Mouse (Mus musculus) hindbrain, embryonic 10.5 days (tissue): ENCODE results near the gene Fyn. TPM values are rescaled to one million over a fixed set of nuclear protein-coding genes. Genes with fewer than 3 reads are reported as not detected.

Experiments
- DNase-seq: peaks from one replicate; pipeline ENCODE4 v3.0.0-alpha.2; 2017; ENCODE audit warnings: low spot score
- H3K27ac ChIP-seq: fragments of 300-500 bp; sonication (generic); 2 replicates; pipeline ENCODE4 v1.5.1; 2016; ENCODE audit warnings: mild to moderate bottlenecking, moderate library complexity
- H3K27me3 ChIP-seq: fragments of 300-500 bp; sonication (generic); 2 replicates; pipeline ENCODE4 v1.6.1; 2016; ENCODE audit warnings: mild to moderate bottlenecking; ENCODE audit not compliant: poor library complexity, insufficient read depth, severe bottlenecking
- H3K36me3 ChIP-seq: fragments of 300-500 bp; sonication (generic); 2 replicates; pipeline ENCODE4 v1.6.1; 2016; ENCODE audit warnings: mild to moderate bottlenecking, moderate library complexity
- H3K4me1 ChIP-seq: fragments of 300-500 bp; sonication (generic); replicated peaks from 2 replicates; pipeline ENCODE4 v1.6.1; 2016; ENCODE audit warnings: mild to moderate bottlenecking
- H3K4me3 ChIP-seq: fragments of 300-500 bp; sonication (generic); 2 replicates; pipeline ENCODE4 v1.5.1; 2016; ENCODE audit warnings: mild to moderate bottlenecking, moderate library complexity
- H3K9me3 ChIP-seq: fragments of 300-500 bp; sonication (generic); 2 replicates; pipeline ENCODE4 v1.6.1; 2016; ENCODE audit warnings: mild to moderate bottlenecking, moderate library complexity
- WGBS: fragments of 180-500 bp; shearing (Covaris S2); methylation state at CpG from one replicate; pipeline ENCODE4 v1.1.7; 2016; 5-methylcytosine and 5-hydroxymethylcytosine counted together
- polyA plus RNA-seq: library from polyadenylated mRNA; unstranded; fragments of >200 nt; fragmentation: Nextera tagmentation; extraction: Ambion mirVana; gene quantifications from 2 replicates; pipeline ENCODE4 v1.2.1, GENCODE M21; 2016

Fyn gene
- polyA plus RNA-seq, 1 experiment from 2014 or later = 34.1 TPM

DNA sequence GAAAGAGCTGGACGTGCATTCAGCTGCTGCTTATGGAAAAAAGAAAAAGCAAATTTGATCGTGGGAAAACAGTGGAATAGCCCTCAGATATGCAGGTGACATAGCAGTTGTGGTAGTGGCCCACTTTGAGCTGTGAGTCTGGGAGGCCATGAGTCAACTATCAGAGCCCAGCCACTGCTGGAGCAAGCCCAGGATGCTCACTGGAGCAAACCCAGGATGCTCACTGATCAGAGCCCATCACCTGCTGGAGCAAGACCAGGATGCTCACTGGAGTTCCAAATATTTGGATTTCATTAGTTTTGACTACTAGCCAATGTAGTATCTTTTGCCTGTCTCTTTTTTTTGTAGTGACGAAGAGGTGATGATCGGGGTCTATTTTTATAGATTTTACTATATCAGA, 35.5 kb downstream of the Fyn start:
- H3K4me3 ChIP-seq = no peak overlapping the region
- H3K36me3 ChIP-seq = peaks cover 37% of the 10 kb centered on the region
- no peak overlapping the region for H3K27ac ChIP-seq
- no peaks in the 10 kb centered on the region for H3K27me3 ChIP-seq
- peaks cover 16% of the 10 kb centered on the region for H3K4me1 ChIP-seq
- WGBS = 93% methylated on average over 4 of the region's 4 CpGs
- H3K9me3 ChIP-seq = no peaks in the 10 kb centered on the region
- no peak for DNase-seq

DNA sequence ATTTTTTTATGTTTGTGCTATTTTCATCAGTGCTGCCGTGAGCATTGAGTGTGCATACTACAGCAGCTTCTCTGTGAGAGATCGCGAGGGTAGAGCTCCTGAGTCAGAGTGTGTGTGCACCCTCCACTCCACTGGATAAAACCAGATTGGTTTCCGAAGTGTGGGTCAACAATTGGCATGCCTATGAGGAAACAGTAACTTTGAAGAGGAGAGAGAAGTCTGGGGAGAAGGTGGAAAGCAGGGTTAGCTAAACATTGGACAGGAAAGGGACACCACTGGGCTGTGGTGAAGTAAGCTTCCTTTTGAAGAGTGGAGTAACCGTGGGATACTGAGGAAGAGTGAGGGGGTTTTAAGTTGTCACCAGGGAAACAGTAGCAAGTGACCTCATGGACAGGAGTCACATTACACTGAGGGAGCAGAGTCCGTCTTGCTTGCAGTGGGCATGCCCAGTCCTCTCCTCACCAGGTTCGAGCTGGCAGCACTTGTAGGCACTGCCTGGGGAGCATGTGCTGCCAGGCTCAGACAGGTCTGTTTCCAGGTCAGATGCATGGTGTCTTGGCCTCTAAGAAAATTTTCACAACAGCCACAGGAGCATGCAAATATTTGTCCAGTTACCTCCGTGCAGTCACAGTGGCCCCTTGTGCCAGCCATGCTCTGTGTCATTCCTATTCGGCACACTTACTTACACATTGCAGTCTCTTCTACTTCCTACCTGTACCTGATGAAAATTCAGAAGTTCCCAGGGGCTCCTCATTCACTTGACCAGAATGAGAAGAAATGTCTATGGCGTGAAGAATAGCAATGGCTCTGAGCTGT, 37.5 kb downstream of the Fyn start:
- Histone ChIP-seq H3K4me3 (no peak overlapping the region), H3K36me3 (peaks cover 21% of the 10 kb centered on the region; the same call in 1 of the 2 replicates), H3K4me1 (peaks cover 16% of the 10 kb centered on the region), H3K27ac (0 out of 2 replicates have a peak overlapping the region, but pooled peaks have one; percentile 35), H3K27me3 (no peaks in the 10 kb centered on the region), H3K9me3 (no peaks in the 10 kb centered on the region)
- 68% methylated on average over 10 of the region's 10 CpGs for WGBS
- DNase-seq = no peak

DNA sequence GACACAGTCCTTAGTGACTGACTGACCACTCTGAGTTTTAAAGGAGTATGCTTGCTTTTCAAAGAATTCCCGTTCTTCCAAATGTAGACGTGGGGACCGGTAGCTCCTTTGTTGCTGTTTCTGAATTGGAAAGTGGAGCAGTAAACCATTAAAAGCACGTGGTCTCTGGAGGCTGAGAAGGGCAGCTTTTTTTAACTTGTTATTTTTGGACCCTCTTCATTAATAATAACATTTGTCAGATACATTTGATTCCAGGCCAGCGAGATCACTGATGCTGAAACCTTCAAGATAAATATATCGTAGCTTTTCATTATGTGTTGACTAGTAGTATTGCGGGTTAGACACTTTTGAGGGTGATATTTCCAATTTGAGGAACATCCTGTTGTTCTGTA, 38.1 kb downstream of the Fyn start:
- DNase-seq = no peak
- no peaks in the 10 kb centered on the region for H3K9me3 ChIP-seq
- 91% methylated on average over 7 of the region's 7 CpGs for WGBS

DNA sequence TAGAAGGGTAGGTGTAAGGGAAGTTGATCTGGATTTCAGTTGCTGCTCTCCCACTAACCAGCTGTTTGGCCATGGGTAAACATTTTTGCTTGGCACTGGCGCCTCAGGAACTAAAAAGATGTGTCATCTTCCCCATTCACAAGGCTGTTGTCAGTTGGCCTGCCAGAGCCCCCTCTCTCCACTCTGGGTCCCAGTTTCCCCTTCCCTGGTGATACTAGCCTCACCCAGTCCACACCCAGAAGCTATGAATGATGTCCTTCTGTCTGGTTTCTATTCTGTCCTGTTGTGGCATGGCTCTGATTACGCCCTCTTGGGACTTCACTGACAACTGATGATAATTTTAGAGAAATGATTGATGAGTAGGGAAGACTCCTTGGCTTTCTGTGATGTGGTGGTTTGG, 38.9 kb downstream of the Fyn start:
- H3K9me3 ChIP-seq = no peaks in the 10 kb centered on the region
- no peak overlapping the region for H3K4me3 ChIP-seq
- H3K27me3 ChIP-seq = no peaks in the 10 kb centered on the region
- no peak for DNase-seq
- H3K36me3 ChIP-seq = peaks cover 10% of the 10 kb centered on the region; the same call in 1 of the 2 replicates
- H3K27ac ChIP-seq = no peak overlapping the region
- H3K4me1 ChIP-seq = peaks cover 24% of the 10 kb centered on the region
- WGBS = 90% methylated on average over 2 of the region's 2 CpGs

More for the DNA sequence above, 38.1 kb downstream of the Fyn start:
- Histone ChIP-seq H3K27ac (no peak overlapping the region), H3K36me3 (peaks cover 17% of the 10 kb centered on the region; the same call in 1 of the 2 replicates), H3K4me3 (no peak overlapping the region), H3K27me3 (no peaks in the 10 kb centered on the region), H3K4me1 (peaks cover 17% of the 10 kb centered on the region)

DNA sequence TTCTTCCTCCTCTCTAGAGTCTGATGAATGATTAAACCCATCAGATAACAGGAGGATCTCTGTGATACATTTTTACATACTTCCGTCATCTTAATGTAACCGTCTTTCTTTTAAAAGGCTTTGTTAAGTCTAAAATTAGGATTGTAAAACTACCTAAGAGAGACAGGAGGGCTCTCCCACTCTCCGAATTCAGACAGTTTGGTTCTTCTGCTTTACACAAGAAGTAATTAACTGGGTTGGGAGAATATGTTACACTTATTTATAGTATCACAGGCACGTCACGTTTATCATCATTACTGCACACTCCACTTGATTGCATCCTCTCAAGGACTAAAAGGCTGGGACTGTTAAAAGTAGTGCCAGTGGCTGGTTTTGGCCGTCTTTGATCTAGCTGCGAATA, 40.9 kb downstream of the Fyn start:
- 0 out of 2 replicates have a peak, but pooled peaks cover 4% of the 10 kb centered on the region for H3K36me3 ChIP-seq
- 89% methylated on average over 7 of the region's 7 CpGs for WGBS
- no peak overlapping the region for H3K4me3 ChIP-seq
- no peaks in the 10 kb centered on the region for H3K27me3 ChIP-seq
- no peak for DNase-seq
- no peaks in the 10 kb centered on the region for H3K9me3 ChIP-seq
- peaks cover 30% of the 10 kb centered on the region for H3K4me1 ChIP-seq
- H3K27ac ChIP-seq = no peak overlapping the region

DNA sequence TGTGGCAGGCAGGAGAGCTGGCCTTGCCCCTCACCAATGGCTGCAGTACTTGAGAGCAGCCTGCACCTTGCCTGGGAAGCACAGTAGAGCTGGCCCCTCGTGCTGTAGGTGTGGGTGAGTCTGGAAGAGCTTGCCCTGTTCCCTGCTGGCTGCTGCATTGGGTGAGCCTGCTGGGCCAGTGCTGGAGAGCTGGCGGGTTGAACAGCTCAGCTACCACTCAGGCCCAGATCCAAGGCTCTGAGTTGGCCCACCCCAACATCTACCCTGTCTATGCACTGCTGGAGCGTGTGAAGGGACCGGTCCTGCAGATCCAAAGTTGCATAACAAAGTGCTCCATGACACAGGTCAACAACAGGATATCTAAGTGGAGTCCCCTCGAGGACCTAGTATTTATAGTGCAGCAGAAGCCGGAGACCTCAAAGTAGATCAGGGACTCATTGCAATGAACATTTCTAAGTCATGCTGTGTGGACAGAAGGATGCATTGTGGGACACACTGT, 41.5 kb downstream of the Fyn start:
- 86% methylated on average over 6 of the region's 6 CpGs for WGBS
- DNase-seq = no peak
- Histone ChIP-seq H3K36me3 (0 out of 2 replicates have a peak, but pooled peaks cover under 1% of the 10 kb centered on the region), H3K4me1 (peaks cover 26% of the 10 kb centered on the region), H3K27ac (no peak overlapping the region), H3K27me3 (no peaks in the 10 kb centered on the region), H3K9me3 (no peaks in the 10 kb centered on the region), H3K4me3 (no peak overlapping the region)

DNA sequence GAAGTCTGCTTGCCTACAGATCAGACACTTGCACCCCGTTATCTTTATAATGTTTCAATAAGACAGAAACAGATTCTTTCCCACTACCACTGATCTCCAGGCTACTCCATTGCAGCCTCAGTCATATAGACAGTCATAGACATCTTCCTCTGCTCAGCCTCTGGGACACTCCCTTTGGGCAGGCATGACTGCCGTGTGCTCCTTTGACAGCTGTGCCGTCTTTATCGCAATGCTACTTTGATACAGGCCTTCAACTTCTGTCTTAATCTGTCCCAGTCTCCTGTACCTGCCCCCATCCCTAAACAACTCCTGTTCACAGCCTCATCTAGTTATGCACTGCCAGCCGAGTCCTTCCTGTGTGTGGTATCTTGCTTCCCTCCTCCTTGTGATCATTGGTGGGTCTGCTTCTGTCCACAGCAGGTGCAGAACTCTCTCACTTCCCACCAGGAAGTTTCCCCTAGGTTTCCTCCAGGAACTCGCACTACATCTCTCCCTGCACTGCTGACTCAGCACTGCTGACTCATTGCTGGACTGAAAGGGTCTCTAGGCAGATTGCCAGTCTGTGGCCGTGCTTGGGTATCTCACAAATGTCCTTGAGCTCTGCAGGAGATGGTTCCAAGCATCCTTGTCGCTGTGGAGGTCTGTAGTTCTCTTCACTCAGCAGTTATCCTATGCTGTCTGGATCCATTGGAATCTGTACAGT, 43.4 kb downstream of the Fyn start:
- H3K36me3 ChIP-seq = no peaks in the 10 kb centered on the region
- DNase-seq = no peak
- H3K9me3 ChIP-seq = no peaks in the 10 kb centered on the region
- WGBS = 84% methylated on average over 8 of the region's 8 CpGs
- H3K4me1 ChIP-seq = peaks cover 19% of the 10 kb centered on the region
- no peak overlapping the region for H3K27ac ChIP-seq
- H3K27me3 ChIP-seq = no peaks in the 10 kb centered on the region
- no peak overlapping the region for H3K4me3 ChIP-seq

DNA sequence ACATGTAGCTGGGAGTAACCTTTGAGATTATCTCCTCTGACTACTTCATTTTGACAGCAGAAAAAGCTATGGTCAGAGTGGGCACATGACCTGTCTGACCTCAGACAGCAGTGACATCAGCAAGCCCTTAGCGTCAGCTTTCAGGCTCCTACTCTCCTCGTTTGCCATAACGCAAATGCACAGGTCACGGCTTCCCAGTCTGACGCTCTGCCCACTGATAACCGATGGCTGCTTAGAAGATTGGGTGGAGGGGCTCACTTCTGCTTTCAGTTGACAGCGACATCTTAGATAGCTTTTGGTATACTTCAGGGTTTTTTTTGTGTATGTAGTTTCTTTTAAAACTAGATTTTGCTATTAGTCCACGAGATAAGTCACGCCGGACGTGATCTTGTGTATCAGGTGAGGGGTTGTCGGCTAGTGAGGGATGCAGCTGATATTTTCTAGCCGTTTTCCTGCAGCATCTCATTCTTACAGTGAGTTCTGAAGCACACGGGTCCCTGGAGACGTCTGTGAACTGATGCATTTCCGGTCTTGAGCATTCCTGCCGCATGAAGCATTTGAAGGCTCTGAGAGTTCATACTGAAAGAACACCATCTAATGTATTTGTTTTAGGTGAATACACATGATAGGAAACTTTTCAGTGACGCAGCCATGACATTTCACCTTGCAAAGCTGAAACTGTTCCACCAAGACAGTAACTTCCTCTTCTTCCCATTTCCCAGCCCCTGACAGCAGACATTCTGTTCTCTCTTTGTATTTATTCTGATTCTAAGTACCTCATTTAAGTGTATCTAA, 44.4 kb downstream of the Fyn start:
- no peak for DNase-seq
- H3K9me3 ChIP-seq = no peaks in the 10 kb centered on the region
- no peak overlapping the region for H3K4me3 ChIP-seq
- H3K4me1 ChIP-seq = peaks cover 27% of the 10 kb centered on the region
- H3K36me3 ChIP-seq = no peaks in the 10 kb centered on the region
- H3K27me3 ChIP-seq = no peaks in the 10 kb centered on the region
- no peak overlapping the region for H3K27ac ChIP-seq
- WGBS = 80% methylated on average over 18 of the region's 18 CpGs

DNA sequence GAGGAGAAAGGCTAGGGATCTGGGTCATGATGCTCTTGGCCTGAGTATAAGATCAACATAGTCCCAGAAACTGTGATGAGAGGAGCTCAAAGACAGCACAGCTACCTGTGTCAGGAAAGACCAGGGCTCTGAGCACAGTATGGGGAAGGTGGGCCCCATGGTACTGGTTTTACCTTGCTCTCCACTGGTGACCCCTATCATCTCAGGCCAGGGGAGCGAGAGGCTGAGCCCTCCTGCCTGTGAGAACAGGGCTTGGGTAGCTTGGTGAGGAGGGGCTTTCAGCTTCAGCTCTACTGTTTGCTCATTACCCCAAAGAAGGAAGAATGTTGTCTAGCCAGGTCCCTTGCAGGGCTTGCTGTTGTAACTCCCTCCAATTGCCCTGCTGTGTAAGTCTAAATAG, 45.4 kb downstream of the Fyn start:
- no peaks in the 10 kb centered on the region for H3K27me3 ChIP-seq
- 75% methylated on average over 1 of the region's 1 CpGs for WGBS
- DNase-seq = no peak
- no peak overlapping the region for H3K4me3 ChIP-seq
- H3K4me1 ChIP-seq = peaks cover 27% of the 10 kb centered on the region
- H3K9me3 ChIP-seq = no peaks in the 10 kb centered on the region
- no peak overlapping the region for H3K27ac ChIP-seq
- H3K36me3 ChIP-seq = peaks cover 3% of the 10 kb centered on the region; the same call in 1 of the 2 replicates

DNA sequence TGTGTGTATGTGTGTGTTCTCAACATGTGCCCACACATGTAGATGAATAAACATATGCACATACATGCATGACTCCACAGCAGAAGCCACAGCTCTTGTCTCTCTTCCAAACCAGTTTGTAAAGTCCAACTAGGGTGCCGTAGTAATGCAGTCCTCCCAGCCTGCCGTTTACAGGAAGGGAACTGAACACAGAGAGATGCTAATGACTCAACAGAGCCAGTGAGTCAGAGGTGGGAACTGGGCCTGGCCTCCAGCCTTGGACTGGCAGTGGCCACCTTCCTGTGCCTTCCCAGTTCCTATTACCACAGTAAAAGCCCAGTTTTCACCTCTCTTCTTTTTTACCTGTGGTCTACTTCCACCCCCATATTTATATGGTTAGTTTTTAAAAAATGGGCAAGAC, 46.9 kb downstream of the Fyn start:
- DNase-seq = no peak
- no peak overlapping the region for H3K27ac ChIP-seq
- H3K27me3 ChIP-seq = no peaks in the 10 kb centered on the region
- no peaks in the 10 kb centered on the region for H3K9me3 ChIP-seq
- 68% methylated on average over 2 of the region's 2 CpGs for WGBS
- peaks cover 3% of the 10 kb centered on the region; the same call in 1 of the 2 replicates for H3K36me3 ChIP-seq
- H3K4me1 ChIP-seq = peaks cover 35% of the 10 kb centered on the region
- H3K4me3 ChIP-seq = no peak overlapping the region

DNA sequence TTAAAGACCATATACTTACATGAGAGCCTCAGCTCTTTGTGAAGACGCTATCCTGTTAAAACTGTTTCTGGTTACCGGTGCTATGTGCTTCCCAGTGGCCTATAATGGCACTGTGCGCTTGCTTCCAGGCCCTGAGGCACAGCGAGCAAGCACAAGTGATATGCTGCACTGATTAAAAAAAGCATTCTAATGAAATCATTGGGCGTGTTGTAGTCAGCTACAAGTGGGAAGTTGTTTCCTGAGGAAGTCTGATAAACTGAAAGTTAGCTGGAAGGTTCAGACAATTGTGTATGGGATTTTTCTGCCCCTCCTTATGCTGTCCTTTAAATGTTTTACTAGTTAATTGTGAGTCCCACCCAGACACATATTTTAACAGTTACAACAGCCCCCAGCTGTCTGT, 49.0 kb downstream of the Fyn start:
- Histone ChIP-seq H3K27me3 (no peaks in the 10 kb centered on the region), H3K27ac (no peak overlapping the region), H3K4me3 (no peak overlapping the region), H3K4me1 (peaks cover 38% of the 10 kb centered on the region), H3K36me3 (peaks cover 3% of the 10 kb centered on the region; the same call in 1 of the 2 replicates), H3K9me3 (no peaks in the 10 kb centered on the region)
- no peak for DNase-seq
- 85% methylated on average over 5 of the region's 5 CpGs for WGBS

DNA sequence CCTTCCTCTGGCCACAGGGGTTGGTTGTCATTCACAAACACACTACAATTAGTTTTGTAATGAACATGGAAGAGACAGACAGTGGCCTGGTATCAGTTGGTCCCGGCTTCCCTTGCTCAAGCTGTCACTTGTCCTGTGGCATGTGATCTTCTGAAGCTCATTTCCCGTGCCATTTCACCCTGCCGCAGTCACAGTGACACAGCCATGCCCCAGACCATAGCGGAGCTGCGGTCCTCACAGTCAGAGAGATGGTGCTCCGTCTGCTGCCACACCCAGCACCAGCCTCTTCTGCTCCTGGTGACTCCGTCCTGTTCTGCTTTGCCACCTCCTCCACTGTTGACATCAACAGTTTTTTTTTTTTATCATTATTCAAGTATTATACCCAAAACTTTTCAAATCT, 49.7 kb downstream of the Fyn start:
- no peak for DNase-seq
- Histone ChIP-seq H3K9me3 (no peaks in the 10 kb centered on the region), H3K27ac (no peak overlapping the region), H3K4me3 (no peak overlapping the region), H3K27me3 (no peaks in the 10 kb centered on the region), H3K36me3 (peaks cover 3% of the 10 kb centered on the region; the same call in 1 of the 2 replicates), H3K4me1 (peaks cover 33% of the 10 kb centered on the region)
- 92% methylated on average over 7 of the region's 7 CpGs for WGBS
